In genomic region chr2:92140383-92140782, GRCm38 (mm10) we compare ENCODE assay signal across 10 mouse cellular contexts. TPM values are rescaled to one million over a fixed set of nuclear protein-coding genes. Genes with fewer than 3 reads are reported as not detected.
DNase-seq lines count a peak whose midpoint lies in the region; ATAC-seq lines count a peak whose summit lies in the region.
"Had no signal": no experiment of that assay in that cellular context is flagged by ENCODE, and none has a peak within 500 bp of the region (broad histone marks: within the 10 kb centered on the region; RNA-seq: fewer than 3 reads in every experiment).

No protein-coding gene starts in this region.

- WGBS in liver, embryonic 11.5 days, result 31% methylated on average over 7 of the region's 7 CpGs
- 17% methylated on average over 7 of the region's 7 CpGs for WGBS in embryonic facial prominence, embryonic 13.5 days
- 13% methylated on average over 7 of the region's 7 CpGs for WGBS in intestine, embryonic 16.5 days

- H3K4me1 ChIP-seq in liver, embryonic 11.5 days (replicated peaks; ENCODE audit: control insufficient read depth, insufficient read depth, low read length), result no peaks in the 10 kb centered on the region; the same call in 1 of the 2 replicates
- H3K4me1 ChIP-seq in embryonic facial prominence, embryonic 13.5 days, result peaks cover 11% of the 10 kb centered on the region
- peaks cover 6% of the 10 kb centered on the region; the same call in 1 of the 2 replicates for H3K4me1 ChIP-seq in intestine, embryonic 16.5 days (ENCODE audit: control insufficient read depth, insufficient read depth, low read length)

- no peak overlapping the region for H3K4me3 ChIP-seq in liver, embryonic 11.5 days (ENCODE audit: low read depth, low read length)
- H3K4me3 ChIP-seq in embryonic facial prominence, embryonic 13.5 days, result 0 out of 2 replicates have a peak overlapping the region, but pooled peaks have one; percentile 15
- peak overlapping the region; percentile 17; the same call in 1 of the 2 replicates for H3K4me3 ChIP-seq in intestine, embryonic 16.5 days (ENCODE audit: low read length)

- no peaks in the 10 kb centered on the region for H3K36me3 ChIP-seq in liver, embryonic 11.5 days (ENCODE audit: control insufficient read depth, insufficient read depth, low read length)
- no peaks in the 10 kb centered on the region for H3K36me3 ChIP-seq in embryonic facial prominence, embryonic 13.5 days
- no peaks in the 10 kb centered on the region for H3K36me3 ChIP-seq in intestine, embryonic 16.5 days (ENCODE audit: control insufficient read depth, insufficient read depth, low read length)

- 0 out of 2 replicates have a peak overlapping the region, but pooled peaks have one; percentile 13 for H3K4me2 ChIP-seq in liver, embryonic 11.5 days
- H3K4me2 ChIP-seq in embryonic facial prominence, embryonic 13.5 days, result peak overlapping the region; percentile 50
- H3K4me2 ChIP-seq in intestine, embryonic 16.5 days (ENCODE audit: low read depth, low read length), result peak overlapping the region; percentile 56

- no peak overlapping the region for H3K9ac ChIP-seq in liver, embryonic 11.5 days (ENCODE audit: low read depth, low read length)
- no peak overlapping the region for H3K9ac ChIP-seq in embryonic facial prominence, embryonic 13.5 days
- no peak overlapping the region; the same call in 1 of the 2 replicates for H3K9ac ChIP-seq in intestine, embryonic 16.5 days (ENCODE audit: low read depth, low read length)

- no peak for ATAC-seq in liver, embryonic 11.5 days (replicated peaks; ENCODE audit: low FRiP score)
- no peak for ATAC-seq in embryonic facial prominence, embryonic 13.5 days (ENCODE audit: insufficient number of reproducible peaks, insufficient read depth, low FRiP score, low TSS enrichment, low read depth)
- ATAC-seq in intestine, embryonic 16.5 days, result no peak

- H3K27ac ChIP-seq in liver, embryonic 11.5 days (ENCODE audit: low read depth, low read length), result no peak overlapping the region
- no peak overlapping the region for H3K27ac ChIP-seq in embryonic facial prominence, embryonic 13.5 days
- no peak overlapping the region for H3K27ac ChIP-seq in intestine, embryonic 16.5 days (ENCODE audit: low read length)

- 0 out of 2 replicates have a peak, but pooled peaks cover 2% of the 10 kb centered on the region for H3K27me3 ChIP-seq in liver, embryonic 11.5 days (replicated peaks; ENCODE audit: control insufficient read depth, insufficient read depth, low read length)
- H3K27me3 ChIP-seq in embryonic facial prominence, embryonic 13.5 days, result no peaks in the 10 kb centered on the region
- H3K27me3 ChIP-seq in intestine, embryonic 16.5 days (replicated peaks; ENCODE audit: control insufficient read depth, insufficient read depth, low read length), result no peaks in the 10 kb centered on the region

- DNase-seq in liver, embryonic 11.5 days (ENCODE audit: low spot score), result no peak
- DNase-seq in liver, result no peak
- peak; percentile 26 for DNase-seq in retina, embryonic 14.5 days (ENCODE audit: low spot score)
- DNase-seq in right cerebral cortex, postnatal 25 days, result no peak
- DNase-seq in urinary bladder, postnatal 36 days (ENCODE audit: low spot score in 2 of 2), result no peak
- DNase-seq: kidney, adult 8-10 months; lung, adult 2 months; thymus, postnatal 14 days had no signal

- H3K9me3 ChIP-seq in liver, embryonic 11.5 days (ENCODE audit: control insufficient read depth, low read length), result no peaks in the 10 kb centered on the region
- no peaks in the 10 kb centered on the region for H3K9me3 ChIP-seq in embryonic facial prominence, embryonic 13.5 days
- H3K9me3 ChIP-seq in intestine, embryonic 16.5 days (ENCODE audit: control insufficient read depth, low read length), result no peaks in the 10 kb centered on the region

RNA-seq across cellular contexts. Expression of gene Phf21a, which starts 47.5 kb away (rescaled TPM):
- 12.5 and 12.7 TPM in 2 replicates for polyA plus RNA-seq in liver, embryonic 11.5 days (2014; fragmentation: Nextera tagmentation; extraction: Ambion mirVana)
- 46.5 and 49.6 TPM in 2 replicates for polyA plus RNA-seq in embryonic facial prominence, embryonic 13.5 days (2015; fragmentation: Nextera tagmentation; extraction: Ambion mirVana)
- polyA plus RNA-seq in intestine, embryonic 16.5 days (2015; fragmentation: Nextera tagmentation; extraction: Ambion mirVana), result 14.9 and 17.9 TPM in 2 replicates
